28 mouse cellular contexts compared by ENCODE assay signal in the genomic region with DNA sequence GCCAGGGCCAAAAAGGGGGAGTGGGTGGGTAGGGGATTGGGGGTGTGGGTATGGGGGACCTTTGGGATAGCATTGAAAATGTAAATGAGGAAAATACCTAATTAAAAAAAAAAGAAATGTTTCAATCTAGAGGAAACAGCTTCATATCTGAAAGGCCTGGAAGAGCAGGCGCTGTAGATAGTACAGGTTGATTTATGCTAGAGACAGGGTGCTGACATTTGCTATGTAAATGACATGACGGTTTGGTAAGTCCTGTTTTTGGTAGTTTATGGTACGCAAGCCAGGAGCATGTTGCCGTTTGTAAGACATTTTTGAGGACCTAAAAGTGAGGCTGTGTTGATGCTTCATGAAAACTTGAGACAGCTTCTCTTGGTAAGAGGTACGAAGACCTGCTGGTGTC. TPM values are rescaled to one million over a fixed set of nuclear protein-coding genes. Genes with fewer than 3 reads are reported as not detected.
DNase-seq lines count a peak whose midpoint lies in the region; ATAC-seq and TF ChIP-seq lines count a peak whose summit lies in the region.
"Had no signal": no experiment of that assay in that cellular context is flagged by ENCODE, and none has a peak within 500 bp of the region (broad histone marks: within the 10 kb centered on the region; RNA-seq: fewer than 3 reads in every experiment).

No protein-coding gene starts in this region.

- WGBS in heart, embryonic 11.5 days (ENCODE audit: insufficient replicate concordance), result 81% methylated on average over 5 of the region's 5 CpGs
- 89% methylated on average over 5 of the region's 5 CpGs for WGBS in midbrain, embryonic 11.5 days
- WGBS in midbrain, embryonic 14.5 days, result 96% methylated on average over 5 of the region's 5 CpGs
- WGBS in liver, embryonic 14.5 days (ENCODE audit: insufficient replicate concordance), result 38% methylated on average over 5 of the region's 5 CpGs

- peaks cover 8% of the 10 kb centered on the region for H3K4me1 ChIP-seq in heart, embryonic 11.5 days (ENCODE audit: control insufficient read depth, insufficient read depth, low read length)
- no peaks in the 10 kb centered on the region for H3K4me1 ChIP-seq in midbrain, embryonic 11.5 days (ENCODE audit: control insufficient read depth, insufficient read depth, low read length)
- no peaks in the 10 kb centered on the region for H3K4me1 ChIP-seq in midbrain, embryonic 14.5 days (ENCODE audit: control insufficient read depth, insufficient read depth, low read length)
- peaks cover 16 to 19% of the 10 kb centered on the region in 2 experiments for H3K4me1 ChIP-seq in liver, embryonic 14.5 days (replicated peaks; ENCODE audit: control insufficient read depth in 2 of 2, insufficient read depth in 2 of 2, low read length in 1 of 2)
- H3K4me1 ChIP-seq: embryonic facial prominence, embryonic 13.5 days; hindbrain, embryonic 12.5 days; midbrain, embryonic 12.5 days; neural tube, embryonic 13.5 days had no signal

- H3K9me3 ChIP-seq in heart, embryonic 11.5 days (replicated peaks; ENCODE audit: control insufficient read depth, low read length), result no peaks in the 10 kb centered on the region
- no peaks in the 10 kb centered on the region for H3K9me3 ChIP-seq in midbrain, embryonic 11.5 days (ENCODE audit: control insufficient read depth, low read length)
- no peaks in the 10 kb centered on the region; the same call in 1 of the 2 replicates for H3K9me3 ChIP-seq in midbrain, embryonic 14.5 days (ENCODE audit: control insufficient read depth, low read length)
- no peaks in the 10 kb centered on the region for H3K9me3 ChIP-seq in liver, embryonic 14.5 days (ENCODE audit: control insufficient read depth, low read length)
- H3K9me3 ChIP-seq: embryonic facial prominence, embryonic 13.5 days; heart, embryonic 10.5 days; hindbrain, embryonic 12.5 days; midbrain, embryonic 12.5 days; neural tube, embryonic 13.5 days had no signal

- H3K36me3 ChIP-seq in heart, embryonic 11.5 days (ENCODE audit: control insufficient read depth, insufficient read depth, low read length), result no peaks in the 10 kb centered on the region
- no peaks in the 10 kb centered on the region for H3K36me3 ChIP-seq in midbrain, embryonic 11.5 days (ENCODE audit: control insufficient read depth, insufficient read depth, low read length)
- H3K36me3 ChIP-seq in midbrain, embryonic 14.5 days (ENCODE audit: control insufficient read depth, insufficient read depth, low read length), result no peaks in the 10 kb centered on the region
- H3K36me3 ChIP-seq in liver, embryonic 14.5 days (replicated peaks; ENCODE audit: control insufficient read depth, insufficient read depth, low read depth), result no peaks in the 10 kb centered on the region
- H3K36me3 ChIP-seq: G1E; hindbrain, embryonic 12.5 days; midbrain, embryonic 12.5 days had no signal

- TF ChIP-seq EP300 in liver, embryonic 14.5 days (IDR thresholded peaks at IDR 0.05; ENCODE audit: low read depth), result peak; percentile 15; the same call in 1 of the 2 replicates

- intact Hi-C loops in left cerebral cortex, postnatal 36 days (cut with DNase I), result no loop called here

- DNase-seq in heart, postnatal 4 days, result no peak
- peak; percentile 12 for DNase-seq in midbrain, embryonic 11.5 days (ENCODE audit: low spot score, missing footprints)
- DNase-seq in midbrain, embryonic 14.5 days, result no peak
- DNase-seq in liver, embryonic 14.5 days (ENCODE audit: low read depth in 3 of 3, low spot score in 3 of 3), result no peak
- DNase-seq in gastrocnemius, postnatal 10 days, result no peak
- DNase-seq in left cerebral cortex, postnatal 36 days (ENCODE audit: low spot score in 2 of 2), result no peak
- DNase-seq: adrenal gland, postnatal 25 days; cerebellum, adult 2 months; cerebellum, postnatal 14 days; heart, postnatal 10 days; kidney, postnatal 14 days; left cerebral cortex, postnatal 4 days; lung, embryonic 14.5 days; lung, postnatal 14 days; right cerebral cortex, postnatal 4 days; thymus, adult 18-20 months; thymus, postnatal 25 days had no signal

- H3K9ac ChIP-seq in heart, embryonic 11.5 days (ENCODE audit: low read depth, low read length), result peak overlapping the region; percentile 22; the same call in 1 of the 2 replicates
- H3K9ac ChIP-seq in midbrain, embryonic 11.5 days (ENCODE audit: low read length), result no peak overlapping the region
- H3K9ac ChIP-seq in midbrain, embryonic 14.5 days (replicated peaks; ENCODE audit: low read length), result no peak overlapping the region
- H3K9ac ChIP-seq in liver, embryonic 14.5 days (replicated peaks), result no peak overlapping the region
- H3K9ac ChIP-seq: embryonic facial prominence, embryonic 13.5 days; hindbrain, embryonic 12.5 days; lung, embryonic 14.5 days; midbrain, embryonic 12.5 days; neural tube, embryonic 13.5 days had no signal

- ATAC-seq in heart, embryonic 11.5 days (replicated peaks; ENCODE audit: insufficient number of reproducible peaks, low FRiP score, low TSS enrichment), result no peak
- no peak for ATAC-seq in midbrain, embryonic 11.5 days (ENCODE audit: low FRiP score)
- no peak for ATAC-seq in midbrain, embryonic 14.5 days (ENCODE audit: low FRiP score, low TSS enrichment)
- no peak for ATAC-seq in liver, embryonic 14.5 days (ENCODE audit: insufficient read depth)
- ATAC-seq in megakaryocyte-erythroid progenitor cell, adult 5-6 weeks (replicated peaks; ENCODE audit: low FRiP score, low TSS enrichment, poor library complexity, severe bottlenecking), result peak; percentile 52
- ATAC-seq: forebrain, embryonic 16.5 days; intestine, embryonic 16.5 days had no signal

- no peak overlapping the region; the same call in 1 of the 2 replicates for H3K4me2 ChIP-seq in heart, embryonic 11.5 days
- no peak overlapping the region for H3K4me2 ChIP-seq in midbrain, embryonic 11.5 days
- no peak overlapping the region for H3K4me2 ChIP-seq in midbrain, embryonic 14.5 days (ENCODE audit: low read length)
- no peak overlapping the region for H3K4me2 ChIP-seq in liver, embryonic 14.5 days (ENCODE audit: low read depth)
- H3K4me2 ChIP-seq: embryonic facial prominence, embryonic 13.5 days; hindbrain, embryonic 12.5 days; lung, embryonic 14.5 days; midbrain, embryonic 12.5 days; neural tube, embryonic 13.5 days had no signal

- TF ChIP-seq CTCF in liver, embryonic 14.5 days (IDR thresholded peaks at IDR 0.05; ENCODE audit: low read depth), result no peak

- no peak overlapping the region for H3K4me3 ChIP-seq in heart, embryonic 11.5 days (ENCODE audit: low read depth, low read length)
- no peak overlapping the region for H3K4me3 ChIP-seq in midbrain, embryonic 11.5 days (ENCODE audit: low read depth, low read length)
- H3K4me3 ChIP-seq in midbrain, embryonic 14.5 days (replicated peaks; ENCODE audit: low read depth, low read length), result no peak overlapping the region
- H3K4me3 ChIP-seq in liver, embryonic 14.5 days (ENCODE audit: insufficient read depth in 1 of 2, low read depth in 2 of 2, low read length in 2 of 2), result no peak overlapping the region
- H3K4me3 ChIP-seq: embryonic facial prominence, embryonic 13.5 days; heart, embryonic 10.5 days; hindbrain, embryonic 12.5 days; midbrain, embryonic 12.5 days; neural tube, embryonic 13.5 days had no signal

- H3K27ac ChIP-seq in heart, embryonic 11.5 days (ENCODE audit: low read depth, low read length), result peak overlapping the region; percentile 86
- H3K27ac ChIP-seq in midbrain, embryonic 11.5 days (ENCODE audit: low read depth, low read length), result no peak overlapping the region
- no peak overlapping the region for H3K27ac ChIP-seq in midbrain, embryonic 14.5 days (replicated peaks; ENCODE audit: low read depth, low read length)
- peak overlapping the region; percentile 68 for H3K27ac ChIP-seq in liver, embryonic 14.5 days
- H3K27ac ChIP-seq: embryonic facial prominence, embryonic 13.5 days; hindbrain, embryonic 12.5 days; midbrain, embryonic 12.5 days; neural tube, embryonic 13.5 days; stomach, postnatal 0 days had no signal

- H3K27me3 ChIP-seq in heart, embryonic 11.5 days (ENCODE audit: control insufficient read depth, insufficient read depth, low read length), result no peaks in the 10 kb centered on the region
- H3K27me3 ChIP-seq in midbrain, embryonic 11.5 days (ENCODE audit: control insufficient read depth, insufficient read depth, low read length), result no peaks in the 10 kb centered on the region
- H3K27me3 ChIP-seq in midbrain, embryonic 14.5 days (ENCODE audit: control insufficient read depth, insufficient read depth, low read length), result no peaks in the 10 kb centered on the region
- H3K27me3 ChIP-seq in liver, embryonic 14.5 days (ENCODE audit: control insufficient read depth, insufficient read depth, low read length), result no peaks in the 10 kb centered on the region
- H3K27me3 ChIP-seq: embryonic facial prominence, embryonic 13.5 days; hindbrain, embryonic 12.5 days; midbrain, embryonic 12.5 days; neural tube, embryonic 13.5 days had no signal

RNA-seq across cellular contexts. Expression of gene Fam174b, which starts 24.6 kb away (rescaled TPM):
- 30.8 and 36.9 TPM in 2 replicates for polyA plus RNA-seq in heart, embryonic 11.5 days (2014; fragmentation: Nextera tagmentation; extraction: Ambion mirVana)
- 100 to 1,000 TPM; 112 to 113 TPM for total RNA-seq in heart, postnatal 4 days (2021)
- polyA plus RNA-seq in midbrain, embryonic 11.5 days (2014; fragmentation: Nextera tagmentation; extraction: Ambion mirVana), result 28.9 and 36.3 TPM in 2 replicates
- polyA plus RNA-seq in midbrain, embryonic 14.5 days (2014; fragmentation: Nextera tagmentation; extraction: Ambion mirVana), result 18.9 and 26.7 TPM in 2 replicates
- 1.5 and 1.6 TPM in 2 replicates for polyA plus RNA-seq in liver, embryonic 14.5 days (2012; rRNA removed)
- polyA plus RNA-seq in liver, embryonic 14.5 days (2014; fragmentation: Nextera tagmentation; extraction: Ambion mirVana), result 2.0 and 2.3 TPM in 2 replicates
- total RNA-seq in megakaryocyte-erythroid progenitor cell, adult 5-6 weeks (2014; fragmentation: Nextera tagmentation), result 4.4 and 7.1 TPM in 2 replicates
- total RNA-seq in megakaryocyte-erythroid progenitor cell, adult 5-6 weeks (2017), result 12.3 and 13.7 TPM in 2 replicates
- total RNA-seq in gastrocnemius, postnatal 10 days (2021), result 1 to 10 TPM; 4.5 to 5.8 TPM
- total RNA-seq in left cerebral cortex, postnatal 36 days (2021), result 10 to 100 TPM; 36.0 to 36.1 TPM

Comparison
In these comparisons a context has a peak if more than half of its experiments do, and no peak if none do; other contexts are left out.
1. H3K27ac ChIP-seq: peak in heart, embryonic 11.5 days (single experiment) and liver, embryonic 14.5 days (single experiment); none in midbrain, embryonic 11.5 days (single experiment) and midbrain, embryonic 14.5 days (single experiment).